In the genomic region with DNA sequence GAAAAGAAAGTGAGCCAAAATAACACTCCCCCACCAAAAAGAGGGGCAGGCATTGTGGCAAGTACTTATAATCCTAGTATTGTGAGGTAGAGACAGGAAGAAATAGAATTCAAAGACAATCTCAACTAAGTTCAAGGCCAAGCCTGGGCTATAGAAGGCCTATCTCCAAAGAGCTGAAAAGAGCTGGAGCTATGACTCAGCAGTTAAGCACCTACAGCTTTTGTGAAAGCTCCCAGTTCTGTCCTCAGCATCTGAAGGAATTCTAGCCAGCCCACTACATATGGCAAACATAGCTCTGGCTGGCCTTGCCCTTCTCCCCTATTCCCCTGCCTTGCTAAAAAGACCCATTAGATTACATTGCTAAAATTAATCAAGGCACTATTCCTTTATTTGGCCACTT, we compare ENCODE assay signal across 14 mouse cellular contexts.
"Had no signal": no experiment of that assay in that cellular context is flagged by ENCODE, and none has a peak within 500 bp of the region (broad histone marks: within the 10 kb centered on the region; RNA-seq: fewer than 3 reads in every experiment).

No protein-coding gene starts in this region.

- H3K9me3 ChIP-seq: kidney, embryonic 15.5 days; limb, embryonic 13.5 days; lung, embryonic 15.5 days; midbrain, embryonic 12.5 days had no signal

- DNase-seq: kidney, adult 11 months; kidney, postnatal 14 days; layer of hippocampus, adult 9-11 months; left cerebral cortex, postnatal 4 days; lung, postnatal 14 days; right cerebral cortex, adult 18-20 months; right cerebral cortex, postnatal 25 days; thymus, postnatal 4 days had no signal

- H3K4me3 ChIP-seq: kidney, embryonic 15.5 days; limb, embryonic 13.5 days; lung, embryonic 15.5 days; midbrain, embryonic 12.5 days had no signal

- H3K27ac ChIP-seq: kidney, embryonic 15.5 days; limb, embryonic 13.5 days; lung, embryonic 15.5 days; macrophage; midbrain, embryonic 12.5 days; stomach, postnatal 0 days had no signal

- H3K27me3 ChIP-seq: kidney, embryonic 15.5 days; limb, embryonic 13.5 days; lung, embryonic 15.5 days; midbrain, embryonic 12.5 days had no signal

- H3K36me3 ChIP-seq: kidney, embryonic 15.5 days; limb, embryonic 13.5 days; lung, embryonic 15.5 days; midbrain, embryonic 12.5 days had no signal

- H3K9ac ChIP-seq: kidney, embryonic 15.5 days; limb, embryonic 13.5 days; lung, embryonic 15.5 days; midbrain, embryonic 12.5 days had no signal

- H3K4me2 ChIP-seq: kidney, embryonic 15.5 days; limb, embryonic 13.5 days; lung, embryonic 15.5 days; midbrain, embryonic 12.5 days had no signal
